Mouse (Mus musculus) cerebellum, adult 2 months (tissue): ENCODE data around the gene Hhat. TPM values are rescaled to one million over a fixed set of nuclear protein-coding genes. Genes with fewer than 3 reads are reported as not detected.

Experiments
- DNase-seq, 2 experiments: peaks; one replicate each; pipeline ENCODE4 v3.0.0; 2021
- H3K27ac ChIP-seq: fragments of 200-500 bp; 2 replicates; pipeline ENCODE4 v1.5.1; 2012; ENCODE audit warnings: low read length, control low read depth, inconsistent platforms; ENCODE audit not compliant: insufficient read depth
- H3K27me3 ChIP-seq: fragments of 200-500 bp; 2 replicates; pipeline ENCODE4 v1.6.1; 2012; ENCODE audit warnings: inconsistent platforms, mild to moderate bottlenecking, low read length, moderate library complexity; ENCODE audit not compliant: control insufficient read depth, insufficient read depth
- H3K4me1 ChIP-seq: fragments of 200-500 bp; 2 replicates; pipeline ENCODE4 v1.6.1; 2011; ENCODE audit warnings: low read length; ENCODE audit not compliant: control insufficient read depth, insufficient read depth
- H3K4me3 ChIP-seq: fragments of 200-500 bp; replicated peaks from 2 replicates; pipeline ENCODE3; 2011; ENCODE audit warnings: mild to moderate bottlenecking, low read depth, low read length, control low read depth; ENCODE audit not compliant: insufficient read depth
- CTCF ChIP-seq: fragments of 200-500 bp; IDR thresholded peaks from 2 replicates; pipeline ENCODE4 v1.5.1; 2011; ENCODE audit warnings: low read depth, mild to moderate bottlenecking, control low read depth, low read length, moderate library complexity, borderline replicate concordance; ENCODE audit not compliant: insufficient read depth
- POLR2A ChIP-seq: fragments of 200-500 bp; IDR thresholded peaks from 2 replicates; pipeline ENCODE4 v1.6.1; 2011; ENCODE audit warnings: low read length, control low read depth, borderline replicate concordance; ENCODE audit not compliant: insufficient read depth
- WGBS: fragments of 180-500 bp; shearing (Covaris S2); methylation state at CpG from one replicate; pipeline ENCODE4 v1.1.7; 2018; 5-methylcytosine and 5-hydroxymethylcytosine counted together
- polyA plus RNA-seq: library from polyadenylated mRNA; depleted of rRNA; stranded (reverse); fragments of >200 nt; gene quantifications from 2 replicates; pipeline ENCODE4 v1.2.3, GENCODE M21; 2012

Gene Hhat
- polyA plus RNA-seq, 1 experiment: 2.1 TPM

GRCm38 (mm10) chr1:192546843-192547242, 224.2 kb downstream of the Hhat start:
- WGBS: 32% methylated on average over 1 of the region's 1 CpGs
- H3K4me1 ChIP-seq: peaks cover 2% of the 10 kb centered on the region; the same call in 1 of the 2 replicates

GRCm38 (mm10) chr1:192544901-192545300, 226.1 kb downstream of the Hhat start:
- 29% methylated on average over 7 of the region's 7 CpGs for whole genome bisulfite sequencing
- peak in 1 of 2 experiments; percentile 21 for DNase-seq
- Histone ChIP-seq H3K4me3 (no peak overlapping the region), H3K4me1 (peaks cover 2% of the 10 kb centered on the region; the same call in 1 of the 2 replicates), H3K27ac (no peak overlapping the region), H3K27me3 (no peaks in the 10 kb centered on the region)
- TF ChIP-seq CTCF (no peak), POLR2A (no peak)

More at GRCm38 (mm10) chr1:192546843-192547242, 224.2 kb downstream of the Hhat start:
- H3K4me3 ChIP-seq: no peak overlapping the region
- TF ChIP-seq CTCF (peak; percentile 74), POLR2A (no peak)
- H3K27me3 ChIP-seq: no peaks in the 10 kb centered on the region
- peak; percentile 25 to 44 for DNase-seq
- no peak overlapping the region for H3K27ac ChIP-seq

GRCm38 (mm10) chr1:192544091-192544490, 226.9 kb downstream of the Hhat start:
- H3K27me3 ChIP-seq: no peaks in the 10 kb centered on the region
- WGBS: 91% methylated on average over 9 of the region's 9 CpGs
- H3K4me3 ChIP-seq: no peak overlapping the region
- no peak for DNase-seq
- H3K27ac ChIP-seq: no peak overlapping the region
- H3K4me1 ChIP-seq: peaks cover 2% of the 10 kb centered on the region; the same call in 1 of the 2 replicates
- TF ChIP-seq POLR2A (no peak), CTCF (no peak)

- TF ChIP-seq CTCF (no peak), POLR2A (no peak)
- Histone ChIP-seq H3K27ac (no peak overlapping the region), H3K4me1 (peaks cover 2% of the 10 kb centered on the region; the same call in 1 of the 2 replicates), H3K27me3 (no peaks in the 10 kb centered on the region), H3K4me3 (no peak overlapping the region)
- WGBS: 94% methylated on average over 4 of the region's 4 CpGs
- no peak for DNase-seq
Observed at GRCm38 (mm10) chr1:192543686-192544085, 227.3 kb downstream of the Hhat start.

GRCm38 (mm10) chr1:192542093-192542492, 228.9 kb downstream of the Hhat start:
- no peak for DNase-seq
- Histone ChIP-seq H3K4me3 (no peak overlapping the region), H3K27ac (no peak overlapping the region), H3K4me1 (peaks cover 2% of the 10 kb centered on the region; the same call in 1 of the 2 replicates), H3K27me3 (no peaks in the 10 kb centered on the region)
- WGBS: 87% methylated on average over 2 of the region's 2 CpGs
- TF ChIP-seq CTCF (no peak), POLR2A (no peak)

- no peak for DNase-seq
- Histone ChIP-seq H3K4me3 (no peak overlapping the region), H3K27me3 (no peaks in the 10 kb centered on the region), H3K4me1 (no peaks in the 10 kb centered on the region), H3K27ac (no peak overlapping the region)
- TF ChIP-seq POLR2A: no peak
- no peak for TF ChIP-seq CTCF
- WGBS: 83% methylated on average over 7 of the region's 7 CpGs
Observed at GRCm38 (mm10) chr1:192537169-192537568, 233.9 kb downstream of the Hhat start.

GRCm38 (mm10) chr1:192536440-192536839, 234.6 kb downstream of the Hhat start:
- no peak for DNase-seq
- no peak overlapping the region for H3K4me3 ChIP-seq

GRCm38 (mm10) chr1:192533016-192533415, 238.0 kb downstream of the Hhat start:
- Histone ChIP-seq H3K4me3 (no peak overlapping the region), H3K27me3 (no peaks in the 10 kb centered on the region), H3K4me1 (0 out of 2 replicates have a peak, but pooled peaks cover 2% of the 10 kb centered on the region), H3K27ac (no peak overlapping the region)
- no peak for DNase-seq
- no peak for TF ChIP-seq POLR2A
- TF ChIP-seq CTCF: no peak

More at GRCm38 (mm10) chr1:192536440-192536839, 234.6 kb downstream of the Hhat start:
- Histone ChIP-seq H3K27me3 (no peaks in the 10 kb centered on the region), H3K4me1 (no peaks in the 10 kb centered on the region), H3K27ac (no peak overlapping the region)
- TF ChIP-seq POLR2A (no peak), CTCF (no peak)
- 74% methylated on average over 1 of the region's 1 CpGs for WGBS

- 76% methylated on average over 2 of the region's 2 CpGs for WGBS
- 0 out of 2 replicates have a peak, but pooled peaks cover 3% of the 10 kb centered on the region for H3K4me1 ChIP-seq
- H3K27me3 ChIP-seq: no peaks in the 10 kb centered on the region
- H3K27ac ChIP-seq: no peak overlapping the region
- no peak for DNase-seq
- no peak overlapping the region for H3K4me3 ChIP-seq
- TF ChIP-seq CTCF: no peak
- no peak for TF ChIP-seq POLR2A
Observed at GRCm38 (mm10) chr1:192532212-192532611, 238.8 kb downstream of the Hhat start.
